Mouse (Mus musculus) hindbrain, embryonic 14.5 days (tissue): ENCODE data around the gene Socs5. TPM values are rescaled to one million over a fixed set of nuclear protein-coding genes. Genes with fewer than 3 reads are reported as not detected.

Experiments used
- ATAC-seq: fragments of 200-750 bp; cut with Nextera tagmentation; 2 replicates; pipeline ENCODE4 v1.8.0; 2017; ENCODE audit warnings: moderate number of reproducible peaks, mild to moderate bottlenecking, moderate TSS enrichment, moderate library complexity; ENCODE audit not compliant: low FRiP score
- DNase-seq: peaks from one replicate; pipeline ENCODE4 v3.0.0-alpha.2; 2015; ENCODE audit warnings: low spot score
- H3K27ac ChIP-seq: fragments of 300-500 bp; sonication (generic); 2 replicates; pipeline ENCODE4 v1.5.1; 2014; ENCODE audit warnings: mild to moderate bottlenecking, moderate library complexity
- H3K27me3 ChIP-seq: fragments of 300-500 bp; sonication (generic); 2 replicates; pipeline ENCODE4 v1.6.1; 2014; ENCODE audit warnings: mild to moderate bottlenecking, low read length, mixed read lengths; ENCODE audit not compliant: control insufficient read depth, insufficient read depth
- H3K36me3 ChIP-seq: fragments of 300-500 bp; sonication (generic); replicated peaks from 2 replicates; pipeline ENCODE4 v1.6.1; 2014; ENCODE audit not compliant: control insufficient read depth, insufficient read depth
- H3K4me1 ChIP-seq: fragments of 300-500 bp; sonication (generic); replicated peaks from 2 replicates; pipeline ENCODE4 v1.6.1; 2014; ENCODE audit warnings: antibody characterized with exemption, low read length, mixed read lengths; ENCODE audit not compliant: control insufficient read depth, insufficient read depth
- H3K4me2 ChIP-seq: fragments of 300-500 bp; sonication (generic); replicated peaks from 2 replicates; pipeline ENCODE4 v1.6.1; 2014; ENCODE audit warnings: mild to moderate bottlenecking, moderate library complexity
- H3K4me3 ChIP-seq: fragments of 300-500 bp; sonication (generic); replicated peaks from 2 replicates; pipeline ENCODE4 v1.5.1; 2014; ENCODE audit warnings: mild to moderate bottlenecking, low read length
- H3K9ac ChIP-seq: fragments of 300-500 bp; sonication (generic); 2 replicates; pipeline ENCODE4 v1.6.1; 2014
- H3K9me3 ChIP-seq: fragments of 300-500 bp; sonication (generic); 2 replicates; pipeline ENCODE4 v1.6.1; 2016; ENCODE audit warnings: low read length; ENCODE audit not compliant: control insufficient read depth
- WGBS: fragments of 180-500 bp; shearing (Covaris S2); extraction: QIAGEN DNeasy Blood & Tissue Kit; methylation state at CpG from one replicate; pipeline ENCODE4 v1.1.7; 2014; 5-methylcytosine and 5-hydroxymethylcytosine counted together
- microRNA-seq: library from miRNA; unstranded; fragments of <30 nt; microRNA quantifications from one replicate; pipeline ENCODE4, GENCODE M21; 2016
- polyA plus RNA-seq: library from polyadenylated mRNA; unstranded; fragments of >200 nt; fragmentation: Nextera tagmentation; extraction: Ambion mirVana; gene quantifications from 2 replicates; pipeline ENCODE4 v1.2.1, GENCODE M21; 2014

Socs5 gene
- polyA plus RNA-seq, 1 experiment from 2014 or later = 22.1 TPM

DNA sequence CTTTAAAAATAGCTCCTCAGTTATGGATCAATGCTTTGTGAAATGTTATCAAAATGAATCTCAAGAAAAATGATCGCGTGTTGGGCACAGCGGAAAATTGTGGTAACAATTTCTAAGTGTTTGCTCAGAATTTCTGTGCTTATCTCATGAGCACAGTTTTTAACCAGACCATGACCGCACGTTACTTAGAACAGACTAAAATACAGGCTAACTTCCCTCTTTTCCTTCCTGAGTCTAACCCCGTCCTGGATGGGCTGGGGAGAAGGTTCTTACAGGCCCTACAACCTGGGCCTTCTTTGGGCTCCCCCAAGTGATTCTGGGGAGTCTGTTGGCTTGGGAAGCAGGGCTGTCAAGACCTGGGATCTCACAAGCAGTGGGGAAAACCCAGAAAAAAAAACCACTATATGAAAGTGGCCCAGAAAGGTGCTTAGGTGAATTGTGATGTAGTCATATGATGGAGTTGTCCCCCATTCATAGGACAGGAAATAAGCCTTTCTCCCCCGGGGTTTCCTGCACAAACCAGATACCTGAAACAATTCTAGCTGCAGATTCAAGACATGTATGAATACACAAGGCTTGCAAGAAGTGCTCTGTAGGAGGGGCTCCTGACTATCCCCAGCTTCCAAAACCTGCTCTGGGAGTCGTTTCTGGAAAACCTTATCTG lies 74.3 kb downstream of the Socs5 start:
- H3K9me3 ChIP-seq = no peaks in the 10 kb centered on the region
- ATAC-seq (no peak), DNase-seq (no peak)
- no peak overlapping the region for H3K27ac ChIP-seq
- no peak overlapping the region for H3K9ac ChIP-seq
- no peak overlapping the region for H3K4me3 ChIP-seq
- no peaks in the 10 kb centered on the region for H3K27me3 ChIP-seq
- H3K4me2 ChIP-seq = no peak overlapping the region
- 92% methylated on average over 8 of the region's 8 CpGs for WGBS
- H3K36me3 ChIP-seq = no peaks in the 10 kb centered on the region
- H3K4me1 ChIP-seq = 0 out of 2 replicates have a peak, but pooled peaks cover 5% of the 10 kb centered on the region

DNA sequence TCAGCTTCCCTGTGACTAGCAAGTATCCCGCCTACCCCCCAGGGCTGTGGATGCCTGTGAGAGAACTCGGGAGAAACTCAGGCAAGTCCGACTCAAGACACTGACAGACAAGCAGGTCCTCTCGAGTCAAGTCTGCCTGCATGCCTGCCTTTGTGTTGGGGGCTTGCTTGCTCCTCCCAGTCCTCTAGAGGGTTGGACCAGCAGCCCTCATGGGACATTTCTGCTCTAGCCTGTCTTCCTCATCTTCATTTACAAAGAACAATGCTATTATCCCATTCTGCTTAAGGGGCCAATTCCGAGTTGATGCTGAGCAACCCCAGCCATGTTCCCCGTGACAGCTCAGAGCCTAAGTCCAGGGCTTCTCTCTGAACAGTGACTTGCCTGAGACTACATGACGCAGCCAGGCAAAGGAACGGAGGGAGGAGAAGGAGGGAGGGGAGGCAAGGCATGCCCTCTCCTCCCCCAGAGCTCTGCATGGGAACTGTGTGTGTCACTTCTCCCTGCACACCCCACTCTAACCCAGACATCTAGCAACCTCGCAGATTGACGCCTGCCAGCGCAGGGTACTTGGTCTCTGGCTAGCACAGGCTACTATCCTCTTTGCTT lies 78.1 kb downstream of the Socs5 start:
- DNase-seq (no peak), ATAC-seq (no peak)
- Histone ChIP-seq H3K4me2 (no peak overlapping the region), H3K27me3 (no peaks in the 10 kb centered on the region), H3K4me1 (no peaks in the 10 kb centered on the region), H3K36me3 (no peaks in the 10 kb centered on the region), H3K27ac (no peak overlapping the region), H3K9me3 (no peaks in the 10 kb centered on the region), H3K4me3 (no peak overlapping the region), H3K9ac (no peak overlapping the region)
- WGBS = 28% methylated on average over 11 of the region's 11 CpGs

DNA sequence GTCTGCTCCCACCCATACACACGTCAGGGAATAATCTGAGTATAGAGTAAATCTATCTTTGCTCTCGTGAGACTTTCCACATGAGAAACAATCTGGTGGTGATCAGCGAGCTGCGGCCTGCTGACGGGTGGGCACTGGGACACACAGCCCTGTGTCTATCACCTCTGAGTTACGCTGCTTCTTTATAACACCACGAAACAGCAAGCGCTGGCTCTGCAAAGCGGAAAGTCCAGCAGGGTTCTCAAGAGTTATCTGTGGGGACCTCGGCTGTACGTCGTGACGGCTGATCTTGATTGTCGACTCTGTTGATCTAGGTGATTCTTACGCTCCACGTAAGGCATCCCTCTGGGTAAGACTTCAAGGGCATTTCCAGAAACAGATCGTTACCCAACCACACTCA lies 79.5 kb downstream of the Socs5 start:
- Histone ChIP-seq H3K4me2 (no peak overlapping the region), H3K9me3 (no peaks in the 10 kb centered on the region), H3K4me3 (no peak overlapping the region), H3K4me1 (no peaks in the 10 kb centered on the region), H3K27ac (no peak overlapping the region), H3K9ac (no peak overlapping the region), H3K36me3 (no peaks in the 10 kb centered on the region), H3K27me3 (no peaks in the 10 kb centered on the region)
- 58% methylated on average over 17 of the region's 17 CpGs for WGBS
- ATAC-seq (no peak), DNase-seq (no peak)

Small RNA genes lying within 50 kb of the gene (microRNA-seq; reads per million reads assigned to microRNA genes)
- gene Gm22346 = not detected

Other genes with a start within 250 kb of the Socs5 start
- gene Tmem247, start 190.3 kb upstream of the Socs5 start, polyA plus RNA-seq = not detected in 2 replicates
- not detected in 2 replicates for gene Atp6v1e2, start 159.8 kb upstream of the Socs5 start, polyA plus RNA-seq
- gene Rhoq, start 144.6 kb upstream of the Socs5 start, polyA plus RNA-seq = 10.7 and 11.5 TPM in 2 replicates
- gene Pigf, start 82.3 kb upstream of the Socs5 start, polyA plus RNA-seq = 35.4 and 35.5 TPM in 2 replicates
- 204 and 219 TPM in 2 replicates for gene Cript, start 82.1 kb upstream of the Socs5 start, polyA plus RNA-seq
- 47.0 and 49.0 TPM in 2 replicates for gene Mcfd2, start 158.3 kb downstream of the Socs5 start, polyA plus RNA-seq
- 5.0 and 6.3 TPM in 2 replicates for gene Ttc7, start 175.2 kb downstream of the Socs5 start, polyA plus RNA-seq